Mouse (Mus musculus) B cell, adult 2 months (primary cell): ENCODE data around the gene L1td1.

Experiments
- DNase-seq, 2 experiments: peaks; one replicate each; pipeline ENCODE4 v3.0.0; 2022

Gene L1td1

GRCm38 (mm10) chr4:98743209-98743905 is 16.8 kb downstream of the L1td1 start:
- DNase-seq, result no peak

DNA sequence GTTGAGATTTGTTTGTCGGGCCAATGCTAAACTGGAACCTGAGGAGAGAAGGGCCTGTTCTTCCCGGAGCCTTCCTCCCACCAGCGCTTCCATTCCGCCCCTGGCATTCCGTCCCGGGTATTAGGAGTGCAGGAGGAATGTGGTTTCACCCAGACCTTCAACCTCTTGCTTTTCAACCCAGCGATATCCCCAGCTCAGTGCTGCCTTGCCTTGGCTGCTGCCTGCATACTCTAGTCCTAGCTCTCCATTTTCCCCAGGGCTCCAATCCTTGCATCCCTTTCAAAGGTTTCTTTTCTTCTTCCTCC is 17.3 kb downstream of the L1td1 start:
- DNase-seq, result no peak

- DNase-seq, result no peak
Observed at GRCm38 (mm10) chr4:98754456-98754855, 27.9 kb downstream of the L1td1 start.

GRCm38 (mm10) chr4:98756141-98756540 is 29.6 kb downstream of the L1td1 start:
- DNase-seq, result no peak

GRCm38 (mm10) chr4:98758012-98758821 is 31.7 kb downstream of the L1td1 start:
- DNase-seq, result no peak

DNA sequence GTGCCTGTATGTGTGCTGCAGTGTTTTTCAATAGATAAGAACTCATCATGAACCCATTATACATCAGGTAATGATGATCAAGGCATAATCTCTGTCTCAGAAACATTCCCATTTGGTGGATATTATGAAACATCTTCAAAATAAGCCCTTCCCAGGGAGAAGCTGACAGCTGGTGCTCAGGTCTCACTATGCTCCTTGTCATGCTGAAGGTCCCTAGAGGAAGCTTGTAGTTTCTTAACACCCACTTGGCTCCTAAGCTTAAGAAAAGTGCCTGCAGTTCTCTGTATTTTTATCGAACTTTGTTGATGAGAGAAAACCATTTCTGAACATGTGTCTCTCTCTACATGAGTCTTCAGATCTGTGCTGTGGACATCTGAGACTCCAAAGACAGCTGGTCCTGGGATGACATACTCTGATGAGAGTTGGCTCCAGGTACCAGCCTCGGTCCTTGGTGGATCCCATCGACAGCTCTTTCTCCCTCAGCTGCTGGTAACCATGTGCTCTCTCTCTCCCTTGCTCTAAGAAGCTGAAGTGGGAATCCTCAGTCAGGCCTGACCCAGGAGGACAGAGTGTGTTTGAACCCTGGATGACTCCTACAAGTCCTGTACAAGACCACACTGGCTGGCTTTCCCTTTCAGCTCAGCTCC is 32.5 kb downstream of the L1td1 start:
- no peak for DNase-seq

DNA sequence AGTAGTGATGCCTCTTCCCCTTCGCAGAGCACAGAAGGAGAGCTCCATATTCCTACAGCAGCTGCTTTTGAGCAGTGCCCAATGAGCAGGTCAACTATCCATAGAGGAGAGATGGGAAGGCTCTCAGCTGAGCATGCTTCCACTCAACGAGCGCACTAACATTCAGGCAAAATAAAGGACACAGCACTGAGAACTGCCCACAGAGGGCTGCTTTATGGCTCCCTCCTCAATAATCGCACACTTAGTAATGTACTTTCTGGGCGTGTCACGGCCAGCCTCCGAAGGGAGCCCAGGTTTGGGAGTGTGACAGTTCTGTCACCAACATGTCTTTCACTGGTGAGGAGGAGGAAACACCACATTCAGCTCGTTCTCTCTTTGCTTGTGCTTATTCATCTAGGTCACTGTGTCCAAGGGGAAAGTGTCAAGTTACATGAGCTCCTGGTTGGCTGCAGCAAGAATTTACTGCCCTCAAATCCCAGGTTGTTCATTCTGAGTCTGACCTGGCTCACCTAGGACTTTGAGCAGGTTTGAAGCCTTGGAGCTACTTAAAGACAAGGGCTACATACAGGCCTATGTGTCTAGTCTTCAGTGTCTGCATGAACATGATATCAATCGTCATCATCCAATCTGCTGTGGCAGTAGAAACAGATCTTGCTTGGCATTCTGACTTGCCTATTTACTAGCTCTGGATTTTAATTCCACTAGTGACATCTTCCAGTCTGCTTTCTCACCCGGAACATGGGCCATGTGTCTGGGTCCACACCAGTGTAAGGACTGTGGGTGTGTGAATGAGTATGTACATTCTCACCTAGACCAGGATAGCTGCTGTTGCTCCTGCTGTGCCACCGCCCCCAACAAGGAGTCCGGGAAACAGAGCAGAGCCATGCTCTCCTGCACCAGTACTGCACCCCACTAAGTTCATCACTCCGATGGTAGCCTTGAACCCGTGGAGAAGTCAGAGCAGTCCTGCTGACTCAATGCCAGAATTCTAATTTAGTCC is 40.9 kb downstream of the L1td1 start:
- no peak for DNase-seq

DNA sequence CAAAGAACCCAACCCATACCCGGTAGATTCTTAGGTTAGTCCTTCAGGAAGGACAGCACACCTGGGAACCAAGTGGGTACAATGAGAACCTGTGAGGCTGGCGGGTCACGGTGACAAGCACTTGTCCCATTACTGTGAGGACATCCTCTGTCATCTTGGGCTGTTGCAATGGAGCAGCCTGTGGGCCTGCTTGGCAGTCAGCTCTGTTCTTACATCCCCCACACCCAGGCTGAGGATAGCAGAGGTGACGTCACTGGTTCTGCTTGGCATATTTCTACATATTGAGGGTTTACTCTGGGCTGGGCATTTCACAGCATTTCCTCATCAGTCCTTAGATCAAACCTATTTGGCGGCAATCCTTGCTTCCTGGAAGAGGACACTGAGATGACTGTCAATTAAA is 47.3 kb downstream of the L1td1 start:
- DNase-seq, result no peak

- no peak for DNase-seq
Observed at GRCm38 (mm10) chr4:98776721-98777427, 50.3 kb downstream of the L1td1 start.

DNA sequence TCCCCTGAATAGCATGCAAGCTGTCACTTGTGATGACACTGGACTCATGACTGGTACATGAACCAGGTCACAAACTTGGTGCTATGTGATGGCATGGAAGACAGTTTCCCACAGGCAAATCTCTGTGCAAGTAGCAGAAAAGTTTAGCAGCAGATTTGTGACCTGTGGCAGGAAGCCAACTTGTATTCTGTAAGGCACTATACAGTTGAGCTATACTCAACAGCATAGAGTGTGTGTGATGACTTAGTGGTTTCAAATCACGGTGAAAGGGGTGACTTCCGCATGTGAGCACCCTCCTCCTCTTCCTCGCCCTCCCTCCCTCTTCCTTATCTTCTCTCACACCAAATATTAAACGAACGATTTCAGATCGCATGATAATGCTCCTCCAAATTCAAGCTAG is 50.9 kb downstream of the L1td1 start:
- DNase-seq, result no peak

- no peak for DNase-seq
Observed at GRCm38 (mm10) chr4:98778219-98778618, 51.7 kb downstream of the L1td1 start.

GRCm38 (mm10) chr4:98785851-98786250 is 59.3 kb downstream of the L1td1 start:
- no peak for DNase-seq

DNA sequence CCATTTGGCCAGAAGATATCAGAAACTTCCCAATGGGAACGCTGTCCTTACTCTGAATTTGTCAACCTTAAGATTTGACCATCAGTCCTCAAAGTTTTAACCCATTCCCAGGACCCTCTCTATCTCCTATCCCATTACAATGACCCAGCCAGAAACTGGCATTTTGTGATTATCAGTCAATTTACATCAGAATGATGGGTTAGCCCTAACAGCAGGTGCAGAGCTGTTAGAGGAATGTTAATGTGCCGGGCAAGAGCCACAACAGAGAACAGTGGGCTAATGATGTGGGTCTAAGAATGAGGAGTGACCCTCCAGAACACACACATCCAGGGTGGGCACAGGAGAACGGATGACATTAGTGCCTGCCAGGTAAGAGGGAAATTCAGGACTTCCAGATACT is 59.7 kb downstream of the L1td1 start:
- no peak for DNase-seq
